Mouse (Mus musculus): Measurements from ENCODE around the gene Spire2.

Gene Spire2

GRCm38 (mm10) chr8:123333864-123334263 lies 1.4 kb downstream of the Spire2 start:
- in situ Hi-C loops (cut with MboI, MseI) = no loop called here

GRCm38 (mm10) chr8:123334467-123334866 lies 2.0 kb downstream of the Spire2 start:
- in situ Hi-C loops (cut with MboI, MseI) = no loop called here

- in situ Hi-C loops (cut with MboI, MseI) = no loop called here
These were observed 5.0 kb downstream of the Spire2 start for GRCm38 (mm10) chr8:123337475-123337874.

DNA sequence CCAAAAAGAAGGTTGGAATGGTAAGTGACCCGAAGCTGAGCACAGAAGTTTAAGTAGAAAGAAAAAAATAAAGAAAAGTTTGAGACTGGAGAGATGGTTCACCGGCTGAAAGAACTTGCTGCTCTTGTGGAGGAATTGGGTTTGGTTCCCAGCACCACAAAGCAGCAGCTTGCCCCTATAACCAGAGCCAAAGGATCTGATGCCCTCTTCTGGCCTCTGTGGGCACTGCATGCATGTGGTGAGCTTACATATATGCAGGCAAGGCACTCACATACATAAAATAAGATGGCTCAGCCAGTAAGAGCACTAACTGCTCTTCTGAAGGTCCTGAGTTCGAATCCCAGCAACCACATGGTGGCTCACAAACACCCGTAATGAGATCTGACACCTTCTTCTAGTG lies 7.6 kb downstream of the Spire2 start:
- in situ Hi-C loops (cut with MboI, MseI) = no loop called here

GRCm38 (mm10) chr8:123341040-123342015 lies 8.8 kb downstream of the Spire2 start:
- in situ Hi-C loops (cut with MboI, MseI) = no loop called here

DNA sequence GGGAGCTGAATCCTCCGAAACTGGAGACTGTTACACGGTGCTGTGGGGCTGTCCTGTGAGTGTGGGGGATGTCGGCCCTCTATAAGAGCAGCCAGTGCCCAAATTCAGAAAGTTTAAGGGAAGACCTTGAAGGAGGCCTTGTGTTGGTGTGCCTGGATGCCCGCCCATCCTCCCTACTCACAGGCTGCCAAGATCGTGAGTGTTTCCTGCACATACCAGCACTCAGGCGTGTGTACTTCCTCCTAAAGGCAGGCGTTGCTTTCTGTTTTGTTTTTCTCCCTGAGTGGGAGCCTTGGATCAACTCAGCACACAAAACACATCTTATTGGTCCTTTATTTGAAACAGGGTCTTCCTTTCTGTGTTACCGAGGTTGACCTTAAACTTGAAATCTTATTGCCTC lies 9.7 kb downstream of the Spire2 start:
- in situ Hi-C loops (cut with MboI, MseI) = no loop called here

GRCm38 (mm10) chr8:123342911-123343310 lies 10.4 kb downstream of the Spire2 start:
- in situ Hi-C loops (cut with MboI, MseI) = no loop called here

GRCm38 (mm10) chr8:123343422-123343821 lies 10.9 kb downstream of the Spire2 start:
- in situ Hi-C loops (cut with MboI, MseI) = no loop called here

DNA sequence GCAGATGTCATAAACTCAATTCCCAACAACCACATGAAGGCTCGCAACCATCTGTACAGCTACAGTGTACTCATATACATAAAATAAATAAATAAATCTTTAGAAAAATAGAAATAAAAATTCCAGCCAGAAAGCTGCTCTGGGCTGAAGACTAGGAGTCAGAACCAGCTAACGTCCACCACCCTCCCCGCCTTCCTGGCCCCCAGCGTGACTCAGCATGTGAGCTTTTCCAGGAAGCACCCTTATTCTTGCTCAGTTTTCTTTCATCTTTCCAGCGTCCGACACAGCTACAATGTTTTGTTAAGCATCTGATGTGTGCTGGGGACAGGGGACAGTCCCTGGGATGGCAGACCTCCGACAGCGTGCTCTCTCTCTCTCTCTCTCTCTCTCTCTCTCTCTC lies 12.6 kb downstream of the Spire2 start:
- in situ Hi-C loops (cut with MboI, MseI) = loop anchor here (5.0 kb wide), 1 partner anchor 58 kb away; no protein-coding TSS in a partner anchor

DNA sequence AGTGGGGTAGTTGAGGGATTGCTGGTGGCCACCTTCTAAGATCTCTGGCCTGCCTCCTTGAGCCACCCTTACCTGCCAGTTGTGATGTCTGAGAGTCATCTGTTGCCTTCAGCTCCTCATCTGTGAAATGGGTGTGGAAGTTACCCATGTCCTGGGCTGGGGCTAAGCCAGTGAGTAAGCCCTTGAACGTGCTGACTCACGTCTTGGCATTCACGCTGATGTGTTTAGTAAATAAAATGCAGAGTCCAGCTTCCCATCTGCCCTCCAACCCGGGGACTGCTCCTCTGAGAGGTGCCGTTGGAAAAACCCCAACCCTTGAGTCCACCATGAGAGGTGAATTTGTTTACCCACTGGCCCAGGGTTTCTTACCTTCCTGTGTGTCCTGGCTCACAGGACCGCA lies 13.3 kb downstream of the Spire2 start:
- in situ Hi-C loops (cut with MboI, MseI) = loop anchor here (5.0 kb wide), 1 partner anchor 59 kb away; no protein-coding TSS in a partner anchor

GRCm38 (mm10) chr8:123347293-123347692 lies 14.8 kb downstream of the Spire2 start:
- in situ Hi-C loops (cut with MboI, MseI) = loop anchor here (5.0 kb wide), 1 partner anchor 60 kb away; no protein-coding TSS in a partner anchor

- in situ Hi-C loops (cut with MboI, MseI) = loop anchor here (5.0 kb wide), 1 partner anchor 61 kb away; no protein-coding TSS in a partner anchor
These were observed 15.8 kb downstream of the Spire2 start for GRCm38 (mm10) chr8:123348237-123348843.

DNA sequence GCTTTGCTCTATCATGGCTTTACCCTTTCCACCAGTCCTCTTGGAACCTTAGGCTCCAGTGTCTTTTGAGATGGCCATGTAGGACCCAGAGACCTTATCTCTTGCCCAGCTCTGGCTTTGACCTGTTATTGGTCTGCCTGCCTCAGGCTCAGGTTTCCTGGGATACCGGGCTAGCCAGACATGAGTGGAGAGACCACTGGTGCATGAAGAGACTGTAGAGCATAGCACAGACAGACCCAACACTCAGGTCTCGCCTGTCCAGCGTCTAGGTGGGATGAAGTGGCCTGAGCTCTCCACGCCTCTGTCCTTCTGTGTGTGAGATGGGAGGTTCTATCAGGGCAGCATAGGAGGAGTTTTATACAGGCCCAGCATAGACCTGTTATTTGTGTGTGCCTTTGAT lies 16.6 kb downstream of the Spire2 start:
- in situ Hi-C loops (cut with MboI, MseI) = loop anchor here (5.0 kb wide), 1 partner anchor 62 kb away; no protein-coding TSS in a partner anchor

- in situ Hi-C loops (cut with MboI, MseI) = no loop called here
These were observed 19.6 kb downstream of the Spire2 start for GRCm38 (mm10) chr8:123352118-123352517.

GRCm38 (mm10) chr8:123352786-123353185 lies 20.3 kb downstream of the Spire2 start:
- in situ Hi-C loops (cut with MboI, MseI) = no loop called here

DNA sequence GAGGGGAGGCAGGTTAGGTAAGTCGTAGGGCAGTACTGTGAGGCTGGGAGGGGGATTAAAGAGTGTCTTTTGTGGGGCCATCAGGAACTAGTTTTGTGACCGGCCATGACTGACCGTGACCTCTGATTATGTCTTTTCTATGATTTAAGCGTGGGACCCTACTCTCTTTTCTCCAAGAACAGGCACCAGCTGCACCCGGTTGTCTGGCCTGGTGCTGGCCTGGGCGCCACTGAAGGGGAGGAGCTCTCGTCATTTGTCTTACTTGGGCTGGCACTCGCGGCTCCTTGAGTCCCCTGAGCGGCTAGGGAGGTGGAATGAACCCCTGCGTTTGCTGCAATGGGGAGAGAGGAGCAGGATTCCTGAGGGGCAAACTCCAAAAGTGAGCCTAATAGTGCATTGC lies 20.7 kb downstream of the Spire2 start:
- in situ Hi-C loops (cut with MboI, MseI) = no loop called here

DNA sequence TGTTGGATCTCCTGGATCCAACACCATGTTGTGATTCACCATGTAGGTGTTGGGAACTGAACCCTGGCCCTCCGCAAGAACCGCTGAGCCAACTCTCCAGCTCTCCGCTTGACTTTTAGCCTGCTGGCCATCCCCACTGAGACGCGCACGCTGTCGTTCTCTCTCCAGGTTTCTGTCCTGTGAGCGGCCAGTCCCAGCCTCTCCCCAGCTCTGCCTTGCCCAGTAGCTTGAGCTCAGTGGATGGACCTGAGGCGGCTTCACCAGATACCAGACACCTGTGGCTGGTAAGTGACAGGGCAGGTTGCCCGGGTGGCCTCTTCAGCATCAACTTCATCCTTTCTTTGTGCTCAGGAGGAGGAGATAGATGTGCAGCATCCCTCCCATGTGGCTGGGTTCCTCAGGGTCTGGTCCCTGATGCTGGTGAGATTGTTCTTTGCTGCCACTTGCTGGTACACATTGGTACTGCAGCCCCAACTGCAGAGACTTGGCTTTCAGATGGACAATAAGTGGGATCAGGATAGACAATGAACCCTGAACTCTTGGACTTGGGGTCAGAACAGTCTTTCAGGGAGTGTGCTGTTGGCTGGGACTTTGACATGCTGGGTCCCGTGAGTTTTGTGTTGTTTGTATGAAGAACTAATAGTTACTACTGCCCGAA lies 28.7 kb downstream of the Spire2 start:
- in situ Hi-C loops (cut with MboI, MseI) = no loop called here

GRCm38 (mm10) chr8:123373403-123374238 lies 41.1 kb downstream of the Spire2 start, which contains the start of gene Tcf25:
Gene Tcf25, plus strand, starts transcription at chr8:123373753.
- in situ Hi-C loops (cut with MboI, MseI) = no loop called here

- in situ Hi-C loops (cut with MboI, MseI) = no loop called here
These were observed 41.7 kb downstream of the Spire2 start for GRCm38 (mm10) chr8:123374239-123374578.

GRCm38 (mm10) chr8:123375701-123376100 lies 43.2 kb downstream of the Spire2 start:
- in situ Hi-C loops (cut with MboI, MseI) = no loop called here

DNA sequence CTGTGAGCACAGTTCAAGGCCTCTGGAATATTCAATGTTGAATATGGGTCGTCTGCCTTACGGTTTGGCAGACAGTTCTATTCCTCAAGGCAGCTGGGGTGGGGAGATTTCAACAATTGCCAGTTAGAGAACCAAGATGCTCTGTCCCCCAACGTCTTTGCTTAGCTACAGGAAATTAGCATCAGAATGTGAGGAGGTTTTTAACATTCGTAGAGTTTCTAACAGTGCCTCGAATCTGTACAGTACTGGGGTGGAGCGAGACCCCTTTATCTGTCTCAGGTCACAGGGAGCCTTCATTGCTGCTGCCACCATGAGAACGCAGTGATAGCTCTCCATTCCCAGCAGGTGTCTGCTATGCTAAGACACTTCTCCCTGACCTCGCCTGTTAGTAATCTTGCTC lies 43.6 kb downstream of the Spire2 start:
- in situ Hi-C loops (cut with MboI, MseI) = no loop called here
